Mouse (Mus musculus) hindbrain, embryonic 12.5 days (tissue): ENCODE data around the gene 1810043G02Rik. TPM values are rescaled to one million over a fixed set of nuclear protein-coding genes. Genes with fewer than 3 reads are reported as not detected.
A peak's percentile ranks its signal among the peaks of the same experiment; 100 is the strongest.

Experiments used
- ATAC-seq: fragments of 200-750 bp; cut with Nextera tagmentation; 2 replicates; pipeline ENCODE4 v1.8.0; 2017; ENCODE audit warnings: moderate TSS enrichment; ENCODE audit not compliant: low FRiP score
- H3K27ac ChIP-seq: fragments of 300-500 bp; sonication (generic); 2 replicates; pipeline ENCODE4 v1.5.1; 2016; ENCODE audit warnings: mild to moderate bottlenecking
- H3K27me3 ChIP-seq: fragments of 300-500 bp; sonication (generic); 2 replicates; pipeline ENCODE4 v1.6.1; 2016; ENCODE audit warnings: mild to moderate bottlenecking
- H3K36me3 ChIP-seq: fragments of 300-500 bp; sonication (generic); 2 replicates; pipeline ENCODE4 v1.6.1; 2016; ENCODE audit warnings: mild to moderate bottlenecking
- H3K4me1 ChIP-seq: fragments of 300-500 bp; sonication (generic); 2 replicates; pipeline ENCODE4 v1.6.1; 2016
- H3K4me2 ChIP-seq: fragments of 300-500 bp; sonication (generic); replicated peaks from 2 replicates; pipeline ENCODE4 v1.6.1; 2016; ENCODE audit warnings: mild to moderate bottlenecking
- H3K4me3 ChIP-seq: fragments of 300-500 bp; sonication (generic); 2 replicates; pipeline ENCODE4 v1.5.1; 2016; ENCODE audit warnings: mild to moderate bottlenecking
- H3K9ac ChIP-seq: fragments of 300-500 bp; sonication (generic); 2 replicates; pipeline ENCODE4 v1.6.1; 2016; ENCODE audit warnings: mild to moderate bottlenecking, moderate library complexity
- H3K9me3 ChIP-seq: fragments of 300-500 bp; sonication (generic); replicated peaks from 2 replicates; pipeline ENCODE4 v1.6.1; 2016; ENCODE audit warnings: mild to moderate bottlenecking
- WGBS: fragments of 180-500 bp; shearing (Covaris S2); methylation state at CpG from one replicate; pipeline ENCODE4 v1.1.7; 2016; 5-methylcytosine and 5-hydroxymethylcytosine counted together
- polyA plus RNA-seq: library from polyadenylated mRNA; unstranded; fragments of >200 nt; fragmentation: Nextera tagmentation; extraction: Ambion mirVana; gene quantifications from 2 replicates; pipeline ENCODE4 v1.2.1, GENCODE M21; 2016

Gene 1810043G02Rik
- polyA plus RNA-seq, 1 experiment from 2014 or later = 34.8 TPM

GRCm38 (mm10) chr10:78028129-78028528 lies 49.8 kb downstream of the 1810043G02Rik start:
- H3K9me3 ChIP-seq = no peaks in the 10 kb centered on the region
- WGBS = 10% methylated on average over 5 of the region's 5 CpGs
- no peak overlapping the region for H3K9ac ChIP-seq
- peak; percentile 72 for ATAC-seq
- no peak overlapping the region for H3K4me2 ChIP-seq
- no peaks in the 10 kb centered on the region for H3K36me3 ChIP-seq
- no peak overlapping the region for H3K4me3 ChIP-seq
- no peaks in the 10 kb centered on the region for H3K27me3 ChIP-seq
- no peaks in the 10 kb centered on the region for H3K4me1 ChIP-seq
- H3K27ac ChIP-seq = no peak overlapping the region

GRCm38 (mm10) chr10:78029080-78029479 lies 50.8 kb downstream of the 1810043G02Rik start:
- H3K4me1 ChIP-seq = no peaks in the 10 kb centered on the region
- no peak for ATAC-seq
- H3K9me3 ChIP-seq = no peaks in the 10 kb centered on the region
- H3K36me3 ChIP-seq = no peaks in the 10 kb centered on the region
- no peak overlapping the region for H3K4me2 ChIP-seq
- no peaks in the 10 kb centered on the region for H3K27me3 ChIP-seq
- H3K27ac ChIP-seq = no peak overlapping the region
- H3K4me3 ChIP-seq = no peak overlapping the region
- H3K9ac ChIP-seq = no peak overlapping the region
- WGBS = 78% methylated on average over 1 of the region's 1 CpGs

- no peaks in the 10 kb centered on the region for H3K36me3 ChIP-seq
- no peak overlapping the region for H3K4me2 ChIP-seq
- H3K27me3 ChIP-seq = no peaks in the 10 kb centered on the region
- 89% methylated on average over 2 of the region's 2 CpGs for WGBS
- H3K4me3 ChIP-seq = no peak overlapping the region
- H3K27ac ChIP-seq = no peak overlapping the region
- no peak overlapping the region for H3K9ac ChIP-seq
- H3K4me1 ChIP-seq = no peaks in the 10 kb centered on the region
- ATAC-seq = no peak
- no peaks in the 10 kb centered on the region for H3K9me3 ChIP-seq
These were observed 53.7 kb downstream of the 1810043G02Rik start for GRCm38 (mm10) chr10:78031987-78032386.

Other genes starting within 250 kb of the 1810043G02Rik start
- not detected in 2 replicates for gene Gm18596, start 235.9 kb upstream of the 1810043G02Rik start, polyA plus RNA-seq
- not detected in 2 replicates for gene Gm9736, start 227.2 kb upstream of the 1810043G02Rik start, polyA plus RNA-seq
- not detected in 2 replicates for gene Gm3233, start 218.8 kb upstream of the 1810043G02Rik start, polyA plus RNA-seq
- gene Gm3238, start 207.2 kb upstream of the 1810043G02Rik start, polyA plus RNA-seq = not detected in 2 replicates
- not detected in 2 replicates for gene Gm7138, start 201.6 kb upstream of the 1810043G02Rik start, polyA plus RNA-seq
- not detected in 2 replicates for gene Gm3250, start 196.0 kb upstream of the 1810043G02Rik start, polyA plus RNA-seq
- gene Gm7137, start 190.3 kb upstream of the 1810043G02Rik start, polyA plus RNA-seq = not detected in 2 replicates
- gene Gm9639, start 183.4 kb upstream of the 1810043G02Rik start, polyA plus RNA-seq = not detected in 2 replicates
- not detected in 2 replicates for gene Gm19668, start 179.4 kb upstream of the 1810043G02Rik start, polyA plus RNA-seq
- gene Gm9507, start 166.7 kb upstream of the 1810043G02Rik start, polyA plus RNA-seq = not detected in 2 replicates
- 0.31 TPM in 1 of 2 replicates, not detected in the other for gene Gm2696, start 163.8 kb upstream of the 1810043G02Rik start, polyA plus RNA-seq
- gene Krtap10-4, start 151.4 kb upstream of the 1810043G02Rik start, polyA plus RNA-seq = not detected in 2 replicates
- not detected in 2 replicates for gene Krtap10-10, start 142.6 kb upstream of the 1810043G02Rik start, polyA plus RNA-seq
- gene Gm36176, start 131.7 kb upstream of the 1810043G02Rik start, polyA plus RNA-seq = not detected in 2 replicates
- gene Gm10318, start 125.7 kb upstream of the 1810043G02Rik start, polyA plus RNA-seq = not detected in 2 replicates
- gene Gm3285, start 116.5 kb upstream of the 1810043G02Rik start, polyA plus RNA-seq = not detected in 2 replicates
- 6.8 and 7.4 TPM in 2 replicates for gene Lrrc3, start 76.0 kb upstream of the 1810043G02Rik start, polyA plus RNA-seq
- 1.3 and 1.4 TPM in 2 replicates for gene Trpm2, start 8.0 kb upstream of the 1810043G02Rik start, polyA plus RNA-seq
- gene Pfkl, start 31.6 kb downstream of the 1810043G02Rik start, polyA plus RNA-seq = 118 and 132 TPM in 2 replicates
- gene Dnmt3l, start 63.4 kb downstream of the 1810043G02Rik start, polyA plus RNA-seq = 0.48 TPM in 1 of 2 replicates, not detected in the other
- gene Aire, start 65.1 kb downstream of the 1810043G02Rik start, polyA plus RNA-seq = 0.20 and 0.23 TPM in 2 replicates
- gene Icosl, start 90.8 kb downstream of the 1810043G02Rik start, polyA plus RNA-seq = 1.2 and 1.8 TPM in 2 replicates
- gene D10Jhu81e, start 191.3 kb downstream of the 1810043G02Rik start, polyA plus RNA-seq = 20.1 and 24.4 TPM in 2 replicates
- gene Pwp2, start 206.6 kb downstream of the 1810043G02Rik start, polyA plus RNA-seq = 20.9 and 21.2 TPM in 2 replicates